Mouse (Mus musculus) gastrocnemius, adult 8-10 months (tissue): ENCODE data around the gene Gpr63. TPM values are rescaled to one million over a fixed set of nuclear protein-coding genes. Genes with fewer than 3 reads are reported as not detected.
A peak's percentile ranks its signal among the peaks of the same experiment; 100 is the strongest.
"Not testable (repeated sequence)": the region's sequence is repeated elsewhere in the genome, so short reads cannot be mapped to it uniquely, and the experiment has no call there.

ENCODE experiments used
- DNase-seq, 2 experiments: peaks; one replicate each; pipeline ENCODE4 v3.0.0; 2022; ENCODE audit warnings: low spot score in 2 of 2
- total RNA-seq, 4 experiments: library from RNA; stranded (reverse); gene quantifications; 2 replicates each; pipeline ENCODE4 v1.2.4; 2022

Gene Gpr63
- total RNA-seq = 1 to 10 TPM in 1 of 4 experiments, under 1 TPM in 3; 0.12 to 1.0 (median 0.52) TPM

DNA sequence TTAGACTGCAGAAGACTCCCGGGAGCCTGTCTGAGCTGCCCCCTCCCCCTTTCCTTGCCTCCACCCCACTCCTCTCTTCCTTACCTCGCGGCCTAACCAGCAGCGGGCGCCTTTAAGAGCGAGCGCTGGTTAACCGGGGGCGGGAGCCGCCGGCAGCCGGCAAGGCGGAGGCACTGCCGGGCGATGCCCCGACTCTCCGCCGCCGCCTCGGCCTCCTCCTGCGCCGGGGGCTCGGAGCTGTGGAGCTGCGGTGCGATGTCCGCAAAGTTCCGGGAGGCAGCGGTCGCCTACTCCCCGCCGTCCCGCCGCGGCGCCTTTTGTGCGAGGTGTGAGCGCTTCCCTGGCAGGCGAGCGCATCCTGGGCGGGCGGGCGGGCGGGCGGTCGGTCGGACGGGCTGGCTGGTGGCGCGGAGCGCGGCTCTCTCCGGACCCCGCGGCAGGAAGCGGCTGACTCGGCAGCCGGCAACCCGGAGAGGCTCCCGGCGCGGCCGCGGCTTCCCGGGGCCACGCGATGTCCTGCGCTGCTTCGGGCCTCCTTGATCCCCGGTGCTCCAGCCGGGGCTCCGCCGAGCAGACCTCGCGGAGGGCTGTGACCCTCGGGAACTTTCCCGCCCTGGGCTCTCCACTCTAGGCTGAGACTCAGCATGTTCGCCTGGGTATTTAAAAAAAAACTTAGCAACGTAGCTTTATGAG lies at the start of gene Gpr63:
Gpr63 (plus strand) TSS at position 109 of the 693 bp plus-strand sequence.
- DNase-seq = peak; percentile 3 to 12

DNA sequence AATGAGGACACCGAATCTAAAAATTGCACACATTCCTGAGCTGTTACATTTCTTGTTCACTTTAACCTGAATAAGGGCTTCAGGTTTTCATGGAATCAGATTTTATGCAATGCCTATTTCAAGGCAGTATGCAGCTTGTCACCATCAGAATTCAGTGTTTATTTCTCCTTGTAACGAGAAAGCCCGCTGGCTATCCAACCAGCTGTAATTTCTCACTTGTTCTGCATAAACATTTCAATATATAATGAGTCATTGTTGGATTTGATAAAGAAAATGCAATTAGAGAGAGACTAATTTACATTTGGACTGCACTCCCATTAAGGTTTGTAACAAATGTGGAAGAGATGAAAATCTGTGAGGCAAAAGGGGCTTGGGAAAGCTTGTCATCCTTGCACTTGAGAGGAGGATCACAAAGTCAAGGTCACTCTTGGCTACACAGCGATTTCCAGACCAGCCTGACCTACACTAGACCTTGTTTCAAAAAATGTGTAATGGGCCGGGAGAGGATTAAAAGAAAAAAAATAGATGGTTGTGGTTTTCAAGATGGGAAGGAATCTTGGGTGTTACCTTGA lies 46.1 kb upstream of the Gpr63 start:
- DNase-seq = no peak

- no peak for DNase-seq
These were observed 41.5 kb upstream of the Gpr63 start for GRCm38 (mm10) chr4:24924726-24925125.

DNA sequence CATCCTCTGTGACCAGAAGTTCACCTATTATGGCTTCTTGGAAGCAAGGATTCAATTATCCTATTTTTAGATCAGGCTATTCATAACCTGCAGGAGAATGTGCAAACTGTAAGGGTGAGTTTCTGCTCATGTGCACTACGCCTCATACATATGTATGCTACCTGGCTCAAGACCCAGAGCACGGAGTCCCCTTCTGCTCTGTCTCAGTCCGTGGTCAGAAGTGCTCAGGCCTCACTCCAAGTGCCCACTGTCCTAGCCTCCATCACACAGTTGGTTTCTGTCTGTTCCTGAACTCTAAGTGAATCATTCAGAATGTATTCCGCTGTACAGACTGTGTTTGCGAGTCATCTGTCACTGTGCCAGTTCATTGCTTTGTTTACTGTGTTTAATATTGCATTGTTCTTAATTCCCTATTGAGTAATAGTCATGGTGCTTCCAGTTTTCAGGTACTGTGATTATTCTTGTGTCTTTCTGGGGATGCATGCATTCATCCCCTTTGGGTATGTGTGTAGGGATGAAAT lies 37.9 kb upstream of the Gpr63 start:
- no peak for DNase-seq

GRCm38 (mm10) chr4:24928926-24929325 lies 37.3 kb upstream of the Gpr63 start:
- no peak for DNase-seq

- DNase-seq = no peak
These were observed 23.3 kb upstream of the Gpr63 start for GRCm38 (mm10) chr4:24942728-24943424.

- DNase-seq = no peak
These were observed 299 bp upstream of the Gpr63 start for GRCm38 (mm10) chr4:24965918-24966298.

GRCm38 (mm10) chr4:24967251-24967650 lies 1.0 kb downstream of the Gpr63 start:
- DNase-seq = no peak

GRCm38 (mm10) chr4:24978589-24978988 lies 12.4 kb downstream of the Gpr63 start:
- DNase-seq = no peak

- no peak for DNase-seq
These were observed 19.4 kb downstream of the Gpr63 start for GRCm38 (mm10) chr4:24985612-24986011.

DNA sequence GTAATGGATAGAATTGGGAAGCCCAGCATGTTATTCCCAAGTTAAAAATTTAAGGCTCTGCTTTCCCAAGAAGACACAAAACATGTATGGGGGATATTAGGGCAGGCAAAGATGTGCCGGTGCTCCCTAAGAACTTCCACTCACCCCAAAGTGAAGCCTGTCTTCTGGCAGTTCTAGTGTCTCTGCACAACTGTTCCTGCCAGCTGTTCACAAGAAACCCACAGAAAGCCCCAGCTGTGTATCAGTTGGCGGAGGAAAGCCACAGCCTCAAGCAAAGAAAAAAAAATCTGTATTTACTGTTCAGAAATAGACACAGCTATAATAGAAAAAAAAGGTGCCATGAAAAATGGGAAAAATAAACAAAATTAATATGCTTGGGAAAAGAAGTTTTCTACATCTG lies 25.3 kb downstream of the Gpr63 start:
- no peak for DNase-seq

DNA sequence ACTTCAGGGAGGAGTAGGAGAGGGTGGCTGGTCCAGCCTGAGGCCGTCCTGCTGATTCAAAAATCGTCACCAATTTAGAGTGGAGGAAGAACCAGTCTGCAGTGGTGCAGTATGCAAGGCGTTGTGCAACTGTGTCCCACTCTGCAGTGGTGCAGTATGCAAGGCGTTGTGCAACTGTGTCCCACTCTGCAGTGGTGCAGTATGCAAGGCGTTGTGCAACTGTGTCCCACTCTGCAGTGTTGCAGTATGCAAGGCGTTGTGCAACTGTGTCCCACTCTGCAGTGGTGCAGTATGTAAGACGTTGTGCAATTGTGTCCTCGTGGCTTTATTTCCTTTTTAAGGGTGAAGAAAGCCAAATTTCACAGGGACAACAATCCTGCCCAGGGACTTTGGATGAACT lies 43.1 kb downstream of the Gpr63 start:
- DNase-seq = not testable (repeated sequence)

DNA sequence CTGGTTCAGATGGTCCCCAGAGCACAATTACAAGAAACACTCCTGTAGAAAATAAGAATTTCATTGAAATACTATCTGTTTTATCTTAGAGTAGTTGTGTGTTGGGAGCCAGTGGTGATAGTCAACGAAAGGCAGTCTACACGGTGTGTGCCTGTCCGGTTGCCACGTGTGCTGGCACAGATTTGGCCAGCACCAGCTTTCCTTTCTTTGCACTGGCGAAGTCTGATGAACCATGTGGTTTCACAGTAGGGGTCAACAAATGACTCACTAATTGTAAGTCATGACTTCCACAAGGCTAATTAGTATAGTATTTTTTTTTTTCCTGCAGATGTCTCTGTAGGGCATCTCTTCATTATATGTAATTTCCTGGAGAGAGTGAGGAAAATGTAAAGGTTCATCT lies 45.6 kb downstream of the Gpr63 start:
- DNase-seq = no peak

GRCm38 (mm10) chr4:25012726-25013125 lies 46.5 kb downstream of the Gpr63 start:
- no peak for DNase-seq

- no peak for DNase-seq
These were observed 48.9 kb downstream of the Gpr63 start for GRCm38 (mm10) chr4:25015017-25015655.

- no peak for DNase-seq
These were observed 62.0 kb downstream of the Gpr63 start for GRCm38 (mm10) chr4:25028252-25028651.

- no peak for DNase-seq
These were observed 62.5 kb downstream of the Gpr63 start for GRCm38 (mm10) chr4:25028752-25029151.

DNA sequence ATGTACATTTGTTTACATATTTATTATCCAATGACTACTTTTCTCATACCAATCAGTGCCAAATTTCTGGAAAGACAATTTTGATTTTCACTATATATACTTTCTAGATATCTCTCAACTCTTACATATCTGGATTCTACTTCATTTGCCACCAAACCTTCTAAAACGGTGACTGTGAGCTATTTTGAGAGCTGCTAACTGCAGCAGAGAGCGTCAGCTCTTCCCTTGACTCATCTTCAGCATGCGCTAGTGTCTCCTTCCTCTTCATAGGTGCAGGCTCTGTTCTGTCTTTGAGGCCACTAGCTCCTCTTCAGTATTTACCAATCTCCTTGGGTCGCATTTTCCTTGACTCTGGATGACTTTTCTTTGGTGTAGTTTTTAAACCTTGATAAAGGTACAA lies 63.7 kb downstream of the Gpr63 start:
- DNase-seq = no peak

DNA sequence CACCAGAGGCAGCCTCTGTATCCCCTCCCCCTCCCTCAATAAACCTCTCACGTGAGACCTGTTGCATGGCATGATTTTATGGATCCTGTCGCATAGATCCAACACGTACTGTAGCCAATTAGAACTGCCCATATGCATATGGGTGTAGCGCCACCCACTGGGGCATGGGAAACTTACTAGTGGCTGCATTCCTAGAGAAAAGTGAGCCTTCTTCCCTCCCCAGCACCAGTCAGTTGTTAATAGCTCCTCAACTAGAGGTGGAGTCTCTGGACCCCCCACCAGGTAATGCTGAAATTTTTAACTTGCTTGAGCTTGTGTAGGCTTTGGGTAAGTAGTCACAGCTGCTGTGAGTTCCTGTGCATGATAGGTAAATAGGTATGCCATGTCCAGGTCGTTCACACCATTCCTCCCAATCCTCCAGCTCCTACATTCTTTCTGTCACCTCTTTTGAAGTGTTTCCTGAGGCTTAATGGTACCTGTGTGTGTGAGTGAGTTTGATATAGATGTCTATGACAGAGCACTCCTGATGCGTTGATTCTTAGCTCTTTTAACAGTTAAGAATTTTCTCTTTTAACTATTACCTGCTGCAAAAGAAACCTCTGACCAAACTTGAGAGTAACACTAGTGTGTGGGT lies 69.1 kb downstream of the Gpr63 start:
- DNase-seq = no peak

DNA sequence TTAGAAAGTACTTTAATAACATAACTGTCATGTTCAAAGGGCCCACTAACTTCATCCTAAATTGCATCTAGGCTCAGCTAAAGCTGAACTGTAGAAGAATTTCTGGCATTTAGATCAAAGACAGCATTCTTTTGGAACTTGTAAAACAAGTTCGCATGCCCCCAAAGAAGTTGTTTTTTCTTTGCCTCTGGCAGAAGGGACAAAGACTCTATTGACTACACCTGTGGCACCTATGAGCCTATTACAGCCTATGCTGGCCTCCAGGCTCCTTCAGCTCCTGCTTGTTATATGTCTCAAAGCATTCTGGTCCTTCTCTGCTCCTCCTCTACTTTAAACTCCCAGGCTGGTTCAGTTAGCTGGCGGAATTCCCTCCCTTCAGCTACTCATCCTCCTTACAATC lies 69.6 kb downstream of the Gpr63 start:
- DNase-seq = no peak

GRCm38 (mm10) chr4:25037260-25037659 lies 71.1 kb downstream of the Gpr63 start:
- DNase-seq = no peak
